Mouse (Mus musculus): Measurements from ENCODE around the gene Pramef20. TPM values are rescaled to one million over a fixed set of nuclear protein-coding genes. Genes with fewer than 3 reads are reported as not detected.

The Pramef20 gene
- not detected in 2 replicates for polyA plus RNA-seq (2012; rRNA removed)

DNA sequence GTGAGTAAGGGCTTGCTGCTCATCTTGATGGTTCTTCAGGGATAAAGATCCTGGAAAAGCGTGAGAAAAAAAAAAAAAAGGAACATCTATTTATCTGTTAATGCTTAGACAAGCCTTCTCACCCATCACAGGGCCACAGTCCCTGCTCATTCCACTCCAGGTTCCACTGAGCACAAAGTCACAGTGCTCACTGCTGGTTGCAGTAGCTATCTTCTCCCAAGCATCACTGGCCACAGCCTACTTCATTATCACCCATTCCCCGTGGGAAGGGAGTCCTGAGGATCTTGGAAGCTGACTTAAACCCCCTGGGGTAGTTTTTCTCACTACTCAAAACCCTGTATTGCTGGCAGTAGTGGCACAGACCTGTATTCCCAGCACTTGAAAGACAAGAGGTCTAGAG is at the start of gene Pramef20:
Pramef20 (minus strand) TSS at position 23 of the 400 bp plus-strand sequence.

DNA sequence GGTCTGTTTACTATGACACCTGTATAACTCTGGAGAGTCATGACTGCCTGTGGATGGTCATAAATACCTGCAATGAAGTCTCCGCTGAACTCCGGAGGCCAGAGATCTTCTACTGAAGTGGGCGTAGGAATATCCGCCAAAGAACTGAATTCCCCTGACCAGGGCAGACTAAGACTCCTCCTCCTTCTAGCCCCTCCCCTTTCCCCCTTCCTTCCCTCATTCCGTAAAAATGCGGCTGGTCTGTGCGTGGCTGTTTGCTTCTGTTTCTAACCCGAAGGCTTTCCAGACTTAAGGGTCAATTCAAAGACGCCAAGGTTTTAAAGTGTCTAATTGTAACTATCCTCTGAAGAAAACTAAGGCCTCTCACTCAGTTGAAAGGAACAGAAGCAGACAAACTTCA is 30.6 kb upstream of the Pramef20 start, which contains the start of gene Pramef12:
Pramef12 (minus strand) TSS at position 175 of the 400 bp plus-strand sequence.

DNA sequence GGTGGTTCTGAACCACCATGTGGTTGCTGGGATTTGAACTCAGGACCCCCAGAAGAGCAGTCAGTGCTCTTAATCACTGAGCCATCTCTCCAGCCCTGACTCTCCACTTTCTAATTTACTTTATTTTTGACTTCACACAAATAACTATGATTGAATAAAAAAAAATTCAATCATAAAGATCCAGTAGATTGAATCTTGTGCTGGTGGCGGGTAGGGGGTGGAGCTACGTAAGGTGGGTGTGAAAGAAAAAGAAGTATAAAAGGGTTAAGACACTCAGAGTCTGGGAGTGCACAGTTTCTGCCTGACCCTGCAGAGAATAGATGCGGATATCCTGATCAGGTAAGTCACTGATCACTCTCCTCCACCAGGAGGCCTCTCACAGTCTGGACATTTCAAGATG is 20.1 kb downstream of the Pramef20 start, which contains the start of gene Gm13119:
Gm13119 (plus strand) TSS at position 301 of the 400 bp plus-strand sequence.

GRCm38 (mm10) chr4:144329949-144330348 is 47.8 kb downstream of the Pramef20 start, which contains the start of gene Gm13128:
Gene Gm13128 (plus strand): TSS chr4:144330249.

Other genes with a start within 250 kb of the Pramef20 start
- gene Oog3, start 215.3 kb downstream of the Pramef20 start, polyA plus RNA-seq (2012; rRNA removed), result not detected in 2 replicates
- not detected in 2 replicates for gene Oog2, start 187.2 kb downstream of the Pramef20 start, polyA plus RNA-seq (2012; rRNA removed)
- gene C87977, start 164.6 kb downstream of the Pramef20 start, polyA plus RNA-seq (2012; rRNA removed), result not detected in 2 replicates
- gene Pramel5, start 97.4 kb downstream of the Pramef20 start, polyA plus RNA-seq (2012; rRNA removed), result not detected in 2 replicates
- not detected in 2 replicates for gene Gm13128, start 47.7 kb downstream of the Pramef20 start, polyA plus RNA-seq (2012; rRNA removed)
- not detected in 2 replicates for gene Gm13119, start 20.0 kb downstream of the Pramef20 start, polyA plus RNA-seq (2012; rRNA removed)
- not detected in 2 replicates for gene Pramef12, start 30.5 kb upstream of the Pramef20 start, polyA plus RNA-seq (2012; rRNA removed)
- gene 1700012P22Rik, start 60.8 kb upstream of the Pramef20 start, polyA plus RNA-seq (2012; rRNA removed), result not detected in 2 replicates
- not detected in 2 replicates for gene Gm9944, start 75.4 kb upstream of the Pramef20 start, polyA plus RNA-seq (2012; rRNA removed)
- not detected in 2 replicates for gene Aadacl3, start 85.8 kb upstream of the Pramef20 start, polyA plus RNA-seq (2012; rRNA removed)
- not detected in 2 replicates for gene 9430007A20Rik, start 141.9 kb upstream of the Pramef20 start, polyA plus RNA-seq (2012; rRNA removed)
- not detected in 2 replicates for gene Gm13124, start 187.2 kb upstream of the Pramef20 start, polyA plus RNA-seq (2012; rRNA removed)
- not detected in 2 replicates for gene Aadacl4, start 235.8 kb upstream of the Pramef20 start, polyA plus RNA-seq (2012; rRNA removed)